25 mouse cellular contexts compared by ENCODE assay signal in the genomic region with DNA sequence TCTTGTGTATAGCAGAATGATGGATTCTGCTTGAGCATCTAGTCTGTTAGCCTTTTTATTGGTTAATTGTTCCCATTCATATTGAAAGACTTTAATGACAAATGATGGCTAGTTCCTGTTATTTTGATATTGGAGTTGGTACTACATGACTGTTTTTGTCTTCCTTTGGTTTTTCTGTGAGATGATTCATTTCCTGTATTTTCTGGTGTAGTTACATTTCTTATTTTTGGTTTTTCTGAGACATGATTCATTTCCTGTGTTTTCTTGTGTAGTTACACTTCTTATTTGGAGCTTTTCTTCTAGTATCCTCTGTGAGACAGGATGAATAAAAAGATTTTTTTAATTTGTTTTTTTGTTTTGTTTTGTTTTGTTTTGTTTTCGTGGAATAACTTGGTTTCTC.
DNase-seq lines count a peak whose midpoint lies in the region; ATAC-seq and TF ChIP-seq lines count a peak whose summit lies in the region.
"Had no signal": no experiment of that assay in that cellular context is flagged by ENCODE, and none has a peak within 500 bp of the region (broad histone marks: within the 10 kb centered on the region; RNA-seq: fewer than 3 reads in every experiment).

No protein-coding gene starts in this region.

- no peaks in the 10 kb centered on the region for H3K9me3 ChIP-seq in forebrain, embryonic 11.5 days (ENCODE audit: control insufficient read depth, low read length)
- H3K9me3 ChIP-seq: embryonic facial prominence, embryonic 13.5 days; embryonic facial prominence, embryonic 15.5 days; forebrain, embryonic 10.5 days; forebrain, embryonic 13.5 days; forebrain, embryonic 15.5 days had no signal

- TF ChIP-seq POLR2A in bone marrow macrophage, adult 2 months (IDR thresholded peaks at IDR 0.05; ENCODE audit: borderline replicate concordance, low read depth, low read length): no peak

- H3K4me1 ChIP-seq in bone marrow macrophage, adult 2 months (ENCODE audit: control insufficient read depth, insufficient read depth, low read length): no peaks in the 10 kb centered on the region
- H3K4me1 ChIP-seq in forebrain, embryonic 11.5 days (replicated peaks; ENCODE audit: control insufficient read depth, insufficient read depth, low read length): no peaks in the 10 kb centered on the region
- H3K4me1 ChIP-seq: embryonic facial prominence, embryonic 13.5 days; embryonic facial prominence, embryonic 15.5 days; forebrain, embryonic 10.5 days; forebrain, embryonic 13.5 days; forebrain, embryonic 15.5 days had no signal

- H3K36me3 ChIP-seq in forebrain, embryonic 11.5 days (ENCODE audit: control insufficient read depth, insufficient read depth, low read length): no peaks in the 10 kb centered on the region
- H3K36me3 ChIP-seq: embryonic facial prominence, embryonic 13.5 days; embryonic facial prominence, embryonic 15.5 days; forebrain, embryonic 10.5 days; forebrain, embryonic 15.5 days had no signal

- peak overlapping the region; percentile 47 for H3K27ac ChIP-seq in bone marrow macrophage, adult 2 months (ENCODE audit: insufficient read depth, low read depth, low read length)
- no peak overlapping the region for H3K27ac ChIP-seq in forebrain, embryonic 11.5 days (ENCODE audit: low read depth, low read length)
- H3K27ac ChIP-seq: embryonic facial prominence, embryonic 13.5 days; embryonic facial prominence, embryonic 15.5 days; forebrain, embryonic 10.5 days; forebrain, embryonic 13.5 days; forebrain, embryonic 15.5 days had no signal

- ATAC-seq in forebrain, embryonic 11.5 days (replicated peaks; ENCODE audit: low FRiP score): no peak
- ATAC-seq: activated CD4-positive, CD25-positive, alpha-beta regulatory T cell, adult 4 months; forebrain, embryonic 13.5 days; forebrain, embryonic 15.5 days; forebrain, postnatal 0 days; Patski had no signal

- H3K9ac ChIP-seq in forebrain, embryonic 11.5 days (ENCODE audit: low read length): no peak overlapping the region
- H3K9ac ChIP-seq: embryonic facial prominence, embryonic 13.5 days; embryonic facial prominence, embryonic 15.5 days; forebrain, embryonic 13.5 days; forebrain, embryonic 15.5 days; forebrain, postnatal 0 days had no signal

- TF ChIP-seq CTCF in bone marrow macrophage, adult 2 months (IDR thresholded peaks at IDR 0.05; ENCODE audit: low read depth, low read length): no peak

- H3K27me3 ChIP-seq in forebrain, embryonic 11.5 days (ENCODE audit: control insufficient read depth, insufficient read depth, low read length): no peaks in the 10 kb centered on the region
- H3K27me3 ChIP-seq: embryonic facial prominence, embryonic 13.5 days; embryonic facial prominence, embryonic 15.5 days; forebrain, embryonic 13.5 days; forebrain, embryonic 15.5 days; Patski had no signal

- DNase-seq in 3134 (ENCODE audit: extremely low read depth, insufficient read length, low spot score): peak; percentile 27
- peak; percentile 88 for DNase-seq in 416B (ENCODE audit: low read depth)
- no peak for DNase-seq in forebrain, embryonic 11.5 days (ENCODE audit: low spot score)
- no peak for DNase-seq in ovary, adult 18-20 months (ENCODE audit: low spot score)
- no peak for DNase-seq in spleen, postnatal 36 days (ENCODE audit: low spot score in 2 of 2)
- DNase-seq: adrenal gland, adult 8-10 months; adrenal gland, postnatal 14 days; adrenal gland, postnatal 36 days; cerebellum, adult 11 months; cerebellum, adult 18-20 months; cerebellum, adult 8-10 months; cerebellum, adult 9-11 months; cerebellum, postnatal 14 days; cerebellum, postnatal 36 days; embryo, embryonic 11 days; forebrain, postnatal 0 days had no signal

- WGBS in forebrain, embryonic 11.5 days: 86% methylated on average over 1 of the region's 1 CpGs

- no peak overlapping the region for H3K4me3 ChIP-seq in bone marrow macrophage, adult 2 months (ENCODE audit: insufficient read depth, low read length)
- no peak overlapping the region for H3K4me3 ChIP-seq in forebrain, embryonic 11.5 days (ENCODE audit: low read depth, low read length)
- H3K4me3 ChIP-seq: embryonic facial prominence, embryonic 13.5 days; embryonic facial prominence, embryonic 15.5 days; erythroblast, embryonic 14.5 days; forebrain, embryonic 10.5 days; forebrain, embryonic 13.5 days; forebrain, embryonic 15.5 days had no signal

- H3K4me2 ChIP-seq in forebrain, embryonic 11.5 days (ENCODE audit: low read depth, low read length, severe bottlenecking): no peak overlapping the region
- H3K4me2 ChIP-seq: embryonic facial prominence, embryonic 13.5 days; embryonic facial prominence, embryonic 15.5 days; forebrain, embryonic 13.5 days; forebrain, embryonic 15.5 days had no signal

Comparison
In these comparisons a context has a peak if more than half of its experiments do, and no peak if none do; other contexts are left out.
1. DNase-seq: peak in 3134 (single experiment) and 416B (single experiment); none in forebrain, embryonic 11.5 days (single experiment), ovary, adult 18-20 months (single experiment) and spleen, postnatal 36 days (0 of 2).